Comparison of ENCODE assay signal across 8 mouse cellular contexts in the genomic region with DNA sequence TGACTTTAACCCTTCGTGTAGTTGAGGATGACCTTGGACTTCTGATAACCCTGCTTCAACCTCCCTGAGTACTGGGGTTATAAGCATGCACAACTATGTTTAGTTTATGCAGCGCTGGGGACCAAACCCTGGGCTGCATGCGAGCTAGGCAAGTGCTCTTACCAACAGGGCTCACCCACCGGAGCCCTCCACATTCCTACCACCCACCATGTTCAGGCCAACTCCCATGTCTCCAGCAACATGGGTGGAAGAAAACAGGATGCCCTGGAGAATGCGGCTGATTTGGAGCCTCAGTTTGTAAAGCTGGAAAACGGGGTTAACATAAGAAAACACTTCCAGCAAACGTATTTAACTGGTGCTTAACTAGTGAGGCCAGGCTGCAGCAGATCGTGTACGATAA. TPM values are rescaled to one million over a fixed set of nuclear protein-coding genes. Genes with fewer than 3 reads are reported as not detected.
DNase-seq lines count a peak whose midpoint lies in the region; ATAC-seq and TF ChIP-seq lines count a peak whose summit lies in the region.

No protein-coding gene starts in this region.

- H3K4me3 ChIP-seq in gastrocnemius, adult 2 months = peak overlapping the region; percentile 95
- H3K4me3 ChIP-seq in forebrain, embryonic 13.5 days = peak overlapping the region; percentile 60
- H3K4me3 ChIP-seq in liver, embryonic 15.5 days (replicated peaks) = peak overlapping the region; percentile 65

- H3K9me3 ChIP-seq in forebrain, embryonic 13.5 days (replicated peaks) = no peaks in the 10 kb centered on the region
- no peaks in the 10 kb centered on the region for H3K9me3 ChIP-seq in liver, embryonic 15.5 days (replicated peaks)

- intact Hi-C loops in gastrocnemius, adult 2 months (cut with DNase I) = no loop called here
- intact Hi-C loops in gastrocnemius, postnatal 14 days (cut with DNase I; ENCODE audit: low total_unique reads) = no loop called here

- no peak for TF ChIP-seq CTCF in gastrocnemius, adult 2 months (IDR thresholded peaks at IDR 0.05)

- no peak for DNase-seq in gastrocnemius, adult 2 months
- DNase-seq in gastrocnemius, postnatal 14 days = no peak
- peak; percentile 27 for DNase-seq in 3T3-L1 (ENCODE audit: low read depth, low spot score)
- no peak for DNase-seq in frontal cortex, postnatal 14 days (ENCODE audit: low spot score in 2 of 2)
- no peak for DNase-seq in gastrocnemius, postnatal 25 days
- no peak for DNase-seq in adrenal gland, postnatal 4 days (ENCODE audit: low spot score in 2 of 2)

- H3K27me3 ChIP-seq in forebrain, embryonic 13.5 days = peaks cover 9% of the 10 kb centered on the region; the same call in 1 of the 2 replicates
- H3K27me3 ChIP-seq in liver, embryonic 15.5 days = peaks cover 30% of the 10 kb centered on the region; the same call in 1 of the 2 replicates

- H3K4me1 ChIP-seq in forebrain, embryonic 13.5 days = peaks cover 14% of the 10 kb centered on the region
- peaks cover 35% of the 10 kb centered on the region for H3K4me1 ChIP-seq in liver, embryonic 15.5 days (replicated peaks)

- peak overlapping the region; percentile 73 for H3K9ac ChIP-seq in forebrain, embryonic 13.5 days
- peak overlapping the region; percentile 64 for H3K9ac ChIP-seq in liver, embryonic 15.5 days

- peak overlapping the region; percentile 92 for H3K4me2 ChIP-seq in forebrain, embryonic 13.5 days
- H3K4me2 ChIP-seq in liver, embryonic 15.5 days = peak overlapping the region; percentile 90

- H3K27ac ChIP-seq in gastrocnemius, adult 2 months = peak overlapping the region; percentile 98
- H3K27ac ChIP-seq in forebrain, embryonic 13.5 days = 0 out of 2 replicates have a peak overlapping the region, but pooled peaks have one; percentile 16
- no peak overlapping the region for H3K27ac ChIP-seq in liver, embryonic 15.5 days (replicated peaks)

- no peak for ATAC-seq in forebrain, embryonic 13.5 days
- no peak for ATAC-seq in liver, embryonic 15.5 days (ENCODE audit: insufficient read depth)

- 22% methylated on average over 9 of the region's 9 CpGs for WGBS in forebrain, embryonic 13.5 days
- 14% methylated on average over 9 of the region's 9 CpGs for WGBS in liver, embryonic 15.5 days (ENCODE audit: insufficient replicate concordance)

- H3K36me3 ChIP-seq in forebrain, embryonic 13.5 days (ENCODE audit: poor library complexity, severe bottlenecking) = no peaks in the 10 kb centered on the region
- 0 out of 2 replicates have a peak, but pooled peaks cover 3% of the 10 kb centered on the region for H3K36me3 ChIP-seq in liver, embryonic 15.5 days (replicated peaks)

RNA-seq across cellular contexts. Expression of a gene that starts 0.7 kb away (rescaled TPM):
- total RNA-seq in gastrocnemius, adult 2 months (2021) = 10 to 100 TPM; 17.1 to 25.9 TPM
- total RNA-seq in gastrocnemius, postnatal 14 days (2021) = 10 to 100 TPM; 43.4 to 48.8 TPM
- 14.0 and 15.0 TPM in 2 replicates for polyA plus RNA-seq in forebrain, embryonic 13.5 days (2015; fragmentation: Nextera tagmentation; extraction: Ambion mirVana)
- 29.0 and 30.6 TPM in 2 replicates for polyA plus RNA-seq in liver, embryonic 15.5 days (2015; fragmentation: Nextera tagmentation; extraction: Ambion mirVana)
- 10 to 100 TPM; 25.2 to 28.9 TPM for total RNA-seq in gastrocnemius, postnatal 25 days (2021)
- 10 to 100 TPM; 39.5 to 46.6 TPM for total RNA-seq in adrenal gland, postnatal 4 days (2021)

RNA-seq across cellular contexts. Expression of a gene that starts 4.8 kb away (rescaled TPM):
- total RNA-seq in gastrocnemius, adult 2 months (2021) = 10 to 100 TPM; 17.0 to 21.5 TPM
- total RNA-seq in gastrocnemius, postnatal 14 days (2021) = 10 to 100 TPM; 22.1 to 23.8 TPM
- polyA plus RNA-seq in forebrain, embryonic 13.5 days (2015; fragmentation: Nextera tagmentation; extraction: Ambion mirVana) = 9.0 and 10.2 TPM in 2 replicates
- 7.8 and 8.9 TPM in 2 replicates for polyA plus RNA-seq in liver, embryonic 15.5 days (2015; fragmentation: Nextera tagmentation; extraction: Ambion mirVana)
- 10 to 100 TPM; 19.1 to 20.0 TPM for total RNA-seq in gastrocnemius, postnatal 25 days (2021)
- 10 to 100 TPM; 52.3 to 53.8 TPM for total RNA-seq in adrenal gland, postnatal 4 days (2021)

RNA-seq across cellular contexts. Expression of a gene that starts 31.4 kb away (rescaled TPM):
- total RNA-seq in gastrocnemius, adult 2 months (2021) = 100 to 1,000 TPM; 416 to 452 TPM
- total RNA-seq in gastrocnemius, postnatal 14 days (2021) = 100 to 1,000 TPM; 292 to 356 TPM
- polyA plus RNA-seq in forebrain, embryonic 13.5 days (2015; fragmentation: Nextera tagmentation; extraction: Ambion mirVana) = 52.4 and 61.8 TPM in 2 replicates
- 15.5 and 15.6 TPM in 2 replicates for polyA plus RNA-seq in liver, embryonic 15.5 days (2015; fragmentation: Nextera tagmentation; extraction: Ambion mirVana)
- 100 to 1,000 TPM; 346 to 413 TPM for total RNA-seq in gastrocnemius, postnatal 25 days (2021)
- total RNA-seq in adrenal gland, postnatal 4 days (2021) = 100 to 1,000 TPM; 140 to 144 TPM

RNA-seq across cellular contexts. Expression of a gene that starts 49.7 kb away (rescaled TPM):
- not detected for total RNA-seq in gastrocnemius, adult 2 months (2021)
- total RNA-seq in gastrocnemius, postnatal 14 days (2021) = not detected
- not detected in 2 replicates for polyA plus RNA-seq in forebrain, embryonic 13.5 days (2015; fragmentation: Nextera tagmentation; extraction: Ambion mirVana)
- polyA plus RNA-seq in liver, embryonic 15.5 days (2015; fragmentation: Nextera tagmentation; extraction: Ambion mirVana) = not detected in 2 replicates
- not detected for total RNA-seq in gastrocnemius, postnatal 25 days (2021)
- total RNA-seq in adrenal gland, postnatal 4 days (2021) = under 1 TPM; 0.39 to 0.56 TPM
